Mouse (Mus musculus) kidney, postnatal 0 days (tissue): ENCODE measurements around the gene Prr7. TPM values are rescaled to one million over a fixed set of nuclear protein-coding genes. Genes with fewer than 3 reads are reported as not detected.

Source experiments
- ATAC-seq: fragments of 200-750 bp; cut with Nextera tagmentation; replicated peaks from 2 replicates; pipeline ENCODE4 v1.8.0; 2017; ENCODE audit warnings: low read depth, moderate number of reproducible peaks, moderate TSS enrichment, moderate library complexity; ENCODE audit not compliant: low FRiP score
- DNase-seq: peaks from one replicate; pipeline ENCODE4 v3.0.0-alpha.2; 2016; ENCODE audit warnings: low spot score
- H3K27ac ChIP-seq: fragments of 300-500 bp; sonication (generic); 2 replicates; pipeline ENCODE4 v1.5.1; 2014; ENCODE audit warnings: mild to moderate bottlenecking
- H3K27me3 ChIP-seq: fragments of 300-500 bp; sonication (generic); 2 replicates; pipeline ENCODE4 v1.6.1; 2014; ENCODE audit warnings: low read length, mixed read lengths; ENCODE audit not compliant: insufficient read depth
- H3K36me3 ChIP-seq: fragments of 300-500 bp; sonication (generic); 2 replicates; pipeline ENCODE4 v1.6.1; 2014; ENCODE audit warnings: low read length, mixed read lengths; ENCODE audit not compliant: insufficient read depth
- H3K4me1 ChIP-seq: fragments of 300-500 bp; sonication (generic); replicated peaks from 2 replicates; pipeline ENCODE4 v1.6.1; 2014; ENCODE audit warnings: antibody characterized with exemption, low read length, mixed read lengths; ENCODE audit not compliant: insufficient read depth
- H3K4me2 ChIP-seq: fragments of 300-500 bp; sonication (generic); 2 replicates; pipeline ENCODE4 v1.6.1; 2014; ENCODE audit warnings: mild to moderate bottlenecking, low read length, moderate library complexity, mixed read lengths
- H3K4me3 ChIP-seq: fragments of 300-500 bp; sonication (generic); replicated peaks from 2 replicates; pipeline ENCODE4 v1.5.1; 2014; ENCODE audit warnings: low read depth, low read length
- H3K9ac ChIP-seq: fragments of 300-500 bp; sonication (generic); 2 replicates; pipeline ENCODE4 v1.6.1; 2014; ENCODE audit warnings: low read depth, low read length
- H3K9me3 ChIP-seq: fragments of 300-500 bp; sonication (generic); replicated peaks from 2 replicates; pipeline ENCODE4 v1.6.1; 2016; ENCODE audit warnings: low read length, inconsistent platforms, mixed read lengths
- CTCF ChIP-seq: IDR thresholded peaks from 2 replicates; pipeline ENCODE4 v1.5.1; 2016; ENCODE audit warnings: antibody characterized with exemption, low read depth, mild to moderate bottlenecking, moderate library complexity
- WGBS: fragments of 180-500 bp; shearing (Covaris S2); extraction: QIAGEN DNeasy Blood & Tissue Kit; methylation state at CpG from one replicate; pipeline ENCODE4 v1.1.7; 2014; 5-methylcytosine and 5-hydroxymethylcytosine counted together
- polyA plus RNA-seq: library from polyadenylated mRNA; unstranded; fragments of >200 nt; fragmentation: Nextera tagmentation; extraction: Ambion mirVana; gene quantifications from 2 replicates; pipeline ENCODE4 v1.2.1, GENCODE M21; 2015

The Prr7 gene
- polyA plus RNA-seq, 1 experiment from 2014 or later, result 0.63 TPM

- no peak for ATAC-seq
- Histone ChIP-seq H3K4me3 (no peak overlapping the region), H3K9ac (no peak overlapping the region), H3K36me3 (peaks cover 27% of the 10 kb centered on the region), H3K27ac (no peak overlapping the region), H3K4me2 (no peak overlapping the region), H3K27me3 (no peaks in the 10 kb centered on the region), H3K9me3 (no peaks in the 10 kb centered on the region), H3K4me1 (peaks cover 15% of the 10 kb centered on the region)
- no peak for TF ChIP-seq CTCF
- no peak for DNase-seq
- WGBS, result 92% methylated on average over 5 of the region's 5 CpGs
Measured at GRCm38 (mm10) chr13:55448131-55448530, 15.9 kb upstream of the Prr7 start.

GRCm38 (mm10) chr13:55449205-55449604, 14.9 kb upstream of the Prr7 start:
- no peak for TF ChIP-seq CTCF
- H3K4me1 ChIP-seq, result peaks cover 10% of the 10 kb centered on the region
- H3K27me3 ChIP-seq, result no peaks in the 10 kb centered on the region
- no peak overlapping the region for H3K4me3 ChIP-seq
- ATAC-seq (no peak), DNase-seq (no peak)
- H3K9me3 ChIP-seq, result no peaks in the 10 kb centered on the region
- peaks cover 38% of the 10 kb centered on the region for H3K36me3 ChIP-seq
- H3K27ac ChIP-seq, result no peak overlapping the region
- H3K9ac ChIP-seq, result no peak overlapping the region
- 96% methylated on average over 9 of the region's 9 CpGs for WGBS
- no peak overlapping the region for H3K4me2 ChIP-seq

- WGBS, result 87% methylated on average over 17 of the region's 17 CpGs
- Histone ChIP-seq H3K9ac (no peak overlapping the region), H3K27ac (no peak overlapping the region), H3K36me3 (peaks cover 41% of the 10 kb centered on the region), H3K4me2 (no peak overlapping the region), H3K4me1 (peaks cover 9% of the 10 kb centered on the region), H3K4me3 (no peak overlapping the region), H3K27me3 (no peaks in the 10 kb centered on the region), H3K9me3 (no peaks in the 10 kb centered on the region)
- TF ChIP-seq CTCF, result no peak
- DNase-seq (no peak), ATAC-seq (no peak)
Measured at GRCm38 (mm10) chr13:55449679-55450441, 14.2 kb upstream of the Prr7 start.

- Histone ChIP-seq H3K27ac (no peak overlapping the region), H3K4me2 (no peak overlapping the region), H3K4me1 (peaks cover 9% of the 10 kb centered on the region), H3K9ac (no peak overlapping the region), H3K4me3 (no peak overlapping the region), H3K36me3 (peaks cover 44% of the 10 kb centered on the region), H3K27me3 (no peaks in the 10 kb centered on the region), H3K9me3 (no peaks in the 10 kb centered on the region)
- no peak for ATAC-seq
- TF ChIP-seq CTCF, result no peak
- 88% methylated on average over 11 of the region's 11 CpGs for WGBS
- no peak for DNase-seq
Measured at GRCm38 (mm10) chr13:55450511-55450980, 13.5 kb upstream of the Prr7 start.

- Histone ChIP-seq H3K27me3 (no peaks in the 10 kb centered on the region), H3K9ac (no peak overlapping the region), H3K36me3 (peaks cover 49% of the 10 kb centered on the region), H3K4me1 (peaks cover 4% of the 10 kb centered on the region), H3K27ac (no peak overlapping the region), H3K4me2 (no peak overlapping the region), H3K4me3 (no peak overlapping the region), H3K9me3 (no peaks in the 10 kb centered on the region)
- ATAC-seq, result no peak
- 90% methylated on average over 10 of the region's 10 CpGs for WGBS
- no peak for TF ChIP-seq CTCF
- no peak for DNase-seq
Measured at GRCm38 (mm10) chr13:55451296-55451695, 12.8 kb upstream of the Prr7 start.

- Histone ChIP-seq H3K27me3 (no peaks in the 10 kb centered on the region), H3K9ac (no peak overlapping the region), H3K36me3 (peaks cover 52% of the 10 kb centered on the region), H3K4me3 (no peak overlapping the region), H3K4me2 (no peak overlapping the region), H3K9me3 (no peaks in the 10 kb centered on the region), H3K27ac (no peak overlapping the region), H3K4me1 (no peaks in the 10 kb centered on the region)
- WGBS, result 90% methylated on average over 16 of the region's 16 CpGs
- no peak for ATAC-seq
- no peak for TF ChIP-seq CTCF
- DNase-seq, result no peak
Measured at GRCm38 (mm10) chr13:55451785-55452549, 12.1 kb upstream of the Prr7 start.
